ENCODE assay signal across 8 mouse cellular contexts in the genomic region with DNA sequence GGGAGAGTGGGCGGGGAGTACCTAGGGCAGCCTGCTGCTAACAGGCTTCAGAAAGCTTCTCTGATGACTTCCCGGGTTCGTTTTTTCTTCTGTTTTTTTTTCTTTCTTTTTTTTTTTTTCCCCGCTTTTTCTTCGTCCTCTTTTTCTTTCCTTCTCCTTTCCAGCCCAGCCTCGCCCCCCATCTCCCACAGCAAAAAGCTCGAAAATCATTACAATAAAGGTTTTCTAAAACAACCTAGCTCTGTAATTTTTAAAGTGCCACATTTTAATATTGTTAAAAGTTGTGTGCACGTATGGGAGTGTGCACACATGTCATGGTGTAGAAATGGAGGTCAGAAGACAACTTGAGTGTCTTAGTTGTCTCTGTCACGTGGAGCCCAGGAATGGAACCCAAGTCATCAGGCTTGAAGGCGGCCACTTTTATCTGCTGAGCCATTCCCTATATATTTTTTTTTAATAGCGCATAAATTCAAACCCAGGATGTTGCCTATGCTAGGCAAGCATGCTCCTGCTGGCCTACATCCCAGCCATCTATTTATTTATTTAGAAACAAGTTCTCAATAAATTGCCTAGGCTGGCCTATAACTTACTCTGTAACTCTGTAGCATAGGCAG. TPM values are rescaled to one million over a fixed set of nuclear protein-coding genes. Genes with fewer than 3 reads are reported as not detected.
A peak's percentile ranks its signal among the peaks of the same experiment; 100 is the strongest.
DNase-seq lines count a peak whose midpoint lies in the region; ATAC-seq and TF ChIP-seq lines count a peak whose summit lies in the region.

No protein-coding gene starts in this region.

- no peak for DNase-seq in gastrocnemius, adult 2 months
- DNase-seq in gastrocnemius, adult 8-10 months (ENCODE audit: low spot score in 2 of 2), result no peak
- peak; percentile 2 for DNase-seq in thymus, postnatal 25 days
- DNase-seq in thymus, postnatal 4 days, result no peak
- no peak for DNase-seq in frontal cortex, postnatal 25 days (ENCODE audit: low spot score in 2 of 2)
- DNase-seq in left cerebral cortex, adult 11 months (ENCODE audit: low spot score), result no peak
- DNase-seq in adrenal gland, postnatal 14 days, result no peak

- ATAC-seq in liver, embryonic 12.5 days, result no peak

- H3K9me3 ChIP-seq in liver, embryonic 12.5 days (replicated peaks), result no peaks in the 10 kb centered on the region

- peak overlapping the region; percentile 79 for H3K4me2 ChIP-seq in liver, embryonic 12.5 days

- peak overlapping the region; percentile 91 for H3K4me3 ChIP-seq in gastrocnemius, adult 2 months
- peak overlapping the region; percentile 87 for H3K4me3 ChIP-seq in liver, embryonic 12.5 days

- intact Hi-C loops in gastrocnemius, adult 2 months (cut with DNase I), result loop anchor here (5.0 kb wide), 2 partner anchors 218 to 378 kb away; a partner anchor contains a TSS

- H3K27me3 ChIP-seq in liver, embryonic 12.5 days (replicated peaks), result peaks cover 7% of the 10 kb centered on the region

- H3K4me1 ChIP-seq in liver, embryonic 12.5 days, result peaks cover 33% of the 10 kb centered on the region

- peaks cover 15% of the 10 kb centered on the region for H3K36me3 ChIP-seq in liver, embryonic 12.5 days

- 19% methylated on average over 11 of the region's 11 CpGs for WGBS in liver, embryonic 12.5 days (ENCODE audit: insufficient replicate concordance)

- peak overlapping the region; percentile 50; the same call in 1 of the 2 replicates for H3K9ac ChIP-seq in liver, embryonic 12.5 days

- TF ChIP-seq CTCF in gastrocnemius, adult 2 months (IDR thresholded peaks at IDR 0.05), result no peak

- peak overlapping the region; percentile 94 for H3K27ac ChIP-seq in gastrocnemius, adult 2 months
- H3K27ac ChIP-seq in liver, embryonic 12.5 days, result peak overlapping the region; percentile 80; the same call in 1 of the 2 replicates

RNA-seq across cellular contexts. Expression of a gene that starts 0.4 kb away (rescaled TPM):
- total RNA-seq in gastrocnemius, adult 2 months (2021), result 10 to 100 TPM; 17.9 to 20.8 TPM
- total RNA-seq in gastrocnemius, adult 8-10 months (2022), result 10 to 100 TPM; 15.5 to 20.2 (median 17.1) TPM
- polyA plus RNA-seq in liver, embryonic 12.5 days (2016; fragmentation: Nextera tagmentation; extraction: Ambion mirVana), result 124 and 127 TPM in 2 replicates
- 71.9 and 72.6 TPM in 2 replicates for total RNA-seq in adrenal gland, postnatal 14 days (2021)

RNA-seq across cellular contexts. Expression of a gene that starts 29.8 kb away (rescaled TPM):
- 1 to 10 TPM in 1 of 2 experiments, not detected in 1; 2.2 TPM for total RNA-seq in gastrocnemius, adult 2 months (2021)
- 1 to 10 TPM in 1 of 4 experiments, under 1 TPM in 2, not detected in 1; 0.41 to 2.0 (median 0.88) TPM for total RNA-seq in gastrocnemius, adult 8-10 months (2022)
- polyA plus RNA-seq in liver, embryonic 12.5 days (2016; fragmentation: Nextera tagmentation; extraction: Ambion mirVana), result 7.5 and 10.8 TPM in 2 replicates
- total RNA-seq in adrenal gland, postnatal 14 days (2021), result 6.5 and 8.2 TPM in 2 replicates

RNA-seq across cellular contexts. Expression of a gene that starts 36.1 kb away (rescaled TPM):
- total RNA-seq in gastrocnemius, adult 2 months (2021), result 10 to 100 TPM; 43.5 to 87.0 TPM
- total RNA-seq in gastrocnemius, adult 8-10 months (2022), result 10 to 100 TPM; 49.0 to 56.8 (median 51.9) TPM
- 24.3 and 26.5 TPM in 2 replicates for polyA plus RNA-seq in liver, embryonic 12.5 days (2016; fragmentation: Nextera tagmentation; extraction: Ambion mirVana)
- total RNA-seq in adrenal gland, postnatal 14 days (2021), result 15.7 and 18.2 TPM in 2 replicates
